Mouse (Mus musculus) effector memory CD4-positive, alpha-beta T cell, adult 5 months (primary cell): ENCODE measurements around the gene Aox3. TPM values are rescaled to one million over a fixed set of nuclear protein-coding genes. Genes with fewer than 3 reads are reported as not detected.

Experiments
- polyA plus RNA-seq: library from polyadenylated mRNA; unstranded; fragments of 100-300 nt; shearing (Covaris generic); gene quantifications from one replicate; pipeline ENCODE4 v1.2.1, GENCODE M21; 2017

The Aox3 gene
- not detected for polyA plus RNA-seq

GRCm38 (mm10) chr1:58112880-58113279, at the start of gene Aox3:
Gene Aox3, plus strand, starts transcription at chr1:58113130.

GRCm38 (mm10) chr1:58210203-58210602, 97.3 kb downstream of the Aox3 start, which contains the start of gene Aox4:
Gene Aox4, plus strand, starts transcription at chr1:58210397.

Other genes with a start within 250 kb of the Aox3 start
- 0.37 TPM for gene Sgo2a, start 117.2 kb upstream of the Aox3 start, polyA plus RNA-seq
- gene Kctd18, start 94.2 kb upstream of the Aox3 start, polyA plus RNA-seq, result 23.3 TPM
- 0.06 TPM for gene Aox1, start 83.2 kb upstream of the Aox3 start, polyA plus RNA-seq
- not detected for gene Aox4, start 97.3 kb downstream of the Aox3 start, polyA plus RNA-seq
- not detected for gene Aox2, start 165.2 kb downstream of the Aox3 start, polyA plus RNA-seq